18 mouse cellular contexts compared by ENCODE assay signal in genomic region chr2:181276766-181277165, GRCm38 (mm10). TPM values are rescaled to one million over a fixed set of nuclear protein-coding genes. Genes with fewer than 3 reads are reported as not detected.
A peak's percentile ranks its signal among the peaks of the same experiment; 100 is the strongest.
DNase-seq lines count a peak whose midpoint lies in the region; ATAC-seq and TF ChIP-seq lines count a peak whose summit lies in the region.
"Had no signal": no experiment of that assay in that cellular context is flagged by ENCODE, and none has a peak within 500 bp of the region (broad histone marks: within the 10 kb centered on the region; RNA-seq: fewer than 3 reads in every experiment).

No protein-coding gene starts in this region.

- peak; percentile 19; the same call in 1 of the 2 replicates for ATAC-seq in lung, embryonic 15.5 days (ENCODE audit: borderline replicate concordance, extremely low read depth, low FRiP score, low TSS enrichment)
- ATAC-seq in stomach, postnatal 0 days (ENCODE audit: low FRiP score, low TSS enrichment), result no peak
- ATAC-seq: forebrain, embryonic 13.5 days; intestine, postnatal 0 days; Patski had no signal

- peak overlapping the region; percentile 42; the same call in 1 of the 2 replicates for H3K27ac ChIP-seq in brown adipose tissue, adult 24 weeks (replicated peaks; ENCODE audit: low read depth, low read length)
- no peak overlapping the region for H3K27ac ChIP-seq in lung, embryonic 15.5 days
- no peak overlapping the region for H3K27ac ChIP-seq in stomach, postnatal 0 days (replicated peaks)
- no peak overlapping the region for H3K27ac ChIP-seq in limb, embryonic 10.5 days
- H3K27ac ChIP-seq: embryonic facial prominence, embryonic 12.5 days; forebrain, embryonic 13.5 days had no signal

- intact Hi-C loops in heart, postnatal 25 days (cut with DNase I), result no loop called here

- peaks cover 43% of the 10 kb centered on the region for H3K36me3 ChIP-seq in lung, embryonic 15.5 days
- peaks cover 10% of the 10 kb centered on the region; the same call in 1 of the 2 replicates for H3K36me3 ChIP-seq in stomach, postnatal 0 days (ENCODE audit: control insufficient read depth, insufficient read depth, low read length)
- H3K36me3 ChIP-seq in limb, embryonic 10.5 days, result peaks cover 89% of the 10 kb centered on the region

- no peak overlapping the region for H3K4me2 ChIP-seq in lung, embryonic 15.5 days
- H3K4me2 ChIP-seq in stomach, postnatal 0 days (replicated peaks; ENCODE audit: low read depth), result no peak overlapping the region
- H3K4me2 ChIP-seq: embryonic facial prominence, embryonic 12.5 days; forebrain, embryonic 13.5 days had no signal

- TF ChIP-seq EP300 in stomach, postnatal 0 days (optimal IDR thresholded peaks at IDR 0.05), result no peak

- H3K4me3 ChIP-seq in brown adipose tissue, adult 24 weeks (ENCODE audit: insufficient read depth, low read depth, low read length), result no peak overlapping the region
- no peak overlapping the region for H3K4me3 ChIP-seq in lung, embryonic 15.5 days
- no peak overlapping the region for H3K4me3 ChIP-seq in stomach, postnatal 0 days (ENCODE audit: low read depth, low read length)
- no peak overlapping the region for H3K4me3 ChIP-seq in limb, embryonic 10.5 days
- H3K4me3 ChIP-seq: embryonic facial prominence, embryonic 12.5 days; forebrain, embryonic 13.5 days had no signal

- no peaks in the 10 kb centered on the region for H3K9me3 ChIP-seq in lung, embryonic 15.5 days
- H3K9me3 ChIP-seq in stomach, postnatal 0 days (ENCODE audit: control insufficient read depth, low read length), result no peaks in the 10 kb centered on the region
- no peaks in the 10 kb centered on the region for H3K9me3 ChIP-seq in limb, embryonic 10.5 days (replicated peaks)
- H3K9me3 ChIP-seq: embryonic facial prominence, embryonic 12.5 days; forebrain, embryonic 13.5 days had no signal

- no peak overlapping the region for H3K9ac ChIP-seq in lung, embryonic 15.5 days
- no peak overlapping the region for H3K9ac ChIP-seq in stomach, postnatal 0 days (ENCODE audit: low read length)
- H3K9ac ChIP-seq: embryonic facial prominence, embryonic 12.5 days; forebrain, embryonic 13.5 days had no signal

- H3K27me3 ChIP-seq in lung, embryonic 15.5 days, result no peaks in the 10 kb centered on the region
- no peaks in the 10 kb centered on the region for H3K27me3 ChIP-seq in stomach, postnatal 0 days (ENCODE audit: control insufficient read depth, insufficient read depth, low read length)
- H3K27me3 ChIP-seq in limb, embryonic 10.5 days (ENCODE audit: low read depth, poor library complexity, severe bottlenecking), result no peaks in the 10 kb centered on the region
- H3K27me3 ChIP-seq: embryonic facial prominence, embryonic 12.5 days; forebrain, embryonic 13.5 days; Patski had no signal

- peak; percentile 96 for DNase-seq in heart, adult 11 months
- no peak for DNase-seq in heart, postnatal 25 days (ENCODE audit: low spot score)
- peak; percentile 10 for DNase-seq in 416B (ENCODE audit: low read depth)
- DNase-seq in stomach, postnatal 0 days (ENCODE audit: low spot score), result no peak
- no peak for DNase-seq in limb, embryonic 10.5 days (ENCODE audit: low spot score)
- no peak for DNase-seq in retina, embryonic 14.5 days (ENCODE audit: low spot score)
- DNase-seq: cerebellum, adult 9-11 months; gastrocnemius, postnatal 14 days; thymus, postnatal 36 days had no signal

- TF ChIP-seq CTCF in stomach, postnatal 0 days (IDR thresholded peaks at IDR 0.05; ENCODE audit: low read depth), result no peak

- peaks cover 3% of the 10 kb centered on the region; the same call in 1 of the 2 replicates for H3K4me1 ChIP-seq in brown adipose tissue, adult 24 weeks (ENCODE audit: control insufficient read depth, insufficient read depth, insufficient read length, low read length)
- no peaks in the 10 kb centered on the region for H3K4me1 ChIP-seq in lung, embryonic 15.5 days
- no peaks in the 10 kb centered on the region for H3K4me1 ChIP-seq in stomach, postnatal 0 days (replicated peaks; ENCODE audit: control insufficient read depth, insufficient read depth)
- no peaks in the 10 kb centered on the region for H3K4me1 ChIP-seq in limb, embryonic 10.5 days
- H3K4me1 ChIP-seq: embryonic facial prominence, embryonic 12.5 days; forebrain, embryonic 13.5 days had no signal

- 44% methylated on average over 1 of the region's 1 CpGs for WGBS in lung, embryonic 15.5 days
- WGBS in stomach, postnatal 0 days, result 71% methylated on average over 1 of the region's 1 CpGs
- 87% methylated on average over 1 of the region's 1 CpGs for WGBS in limb, embryonic 10.5 days

RNA-seq across cellular contexts. Expression of gene Gmeb2, which starts 11.1 kb away (rescaled TPM):
- 10 to 100 TPM in 1 of 2 experiments, 1 to 10 TPM in 1; 8.5 to 10.5 TPM for total RNA-seq in heart, postnatal 25 days (2021)
- 3.8 and 4.7 TPM in 2 replicates for polyA plus RNA-seq in brown adipose tissue, adult 24 weeks (2012; ENCODE audit: insufficient read depth, insufficient read length, missing spikeins)
- 14.9 and 15.7 TPM in 2 replicates for polyA plus RNA-seq in lung, embryonic 15.5 days (2015; fragmentation: Nextera tagmentation; extraction: Ambion mirVana)
- 4.9 and 5.5 TPM in 2 replicates for polyA plus RNA-seq in stomach, postnatal 0 days (2015; fragmentation: Nextera tagmentation; extraction: Ambion mirVana)
- polyA plus RNA-seq in limb, embryonic 10.5 days (2016; fragmentation: Nextera tagmentation; extraction: Ambion mirVana), result 20.3 and 23.0 TPM in 2 replicates

RNA-seq across cellular contexts. Expression of gene Helz2, which starts 34.9 kb away (rescaled TPM):
- total RNA-seq in heart, postnatal 25 days (2021), result 1 to 10 TPM; 8.4 to 9.5 TPM
- polyA plus RNA-seq in brown adipose tissue, adult 24 weeks (2012; ENCODE audit: insufficient read depth, insufficient read length, missing spikeins), result 4.0 and 5.4 TPM in 2 replicates
- polyA plus RNA-seq in lung, embryonic 15.5 days (2015; fragmentation: Nextera tagmentation; extraction: Ambion mirVana), result 2.6 and 3.1 TPM in 2 replicates
- polyA plus RNA-seq in stomach, postnatal 0 days (2015; fragmentation: Nextera tagmentation; extraction: Ambion mirVana), result 1.6 and 1.7 TPM in 2 replicates
- polyA plus RNA-seq in limb, embryonic 10.5 days (2016; fragmentation: Nextera tagmentation; extraction: Ambion mirVana), result 0.87 and 1.2 TPM in 2 replicates

RNA-seq across cellular contexts. Expression of gene Stmn3, which starts 37.5 kb away (rescaled TPM):
- under 1 TPM; 0.45 to 0.52 TPM for total RNA-seq in heart, postnatal 25 days (2021)
- polyA plus RNA-seq in brown adipose tissue, adult 24 weeks (2012; ENCODE audit: insufficient read depth, insufficient read length, missing spikeins), result not detected in 2 replicates
- 3.0 and 7.7 TPM in 2 replicates for polyA plus RNA-seq in lung, embryonic 15.5 days (2015; fragmentation: Nextera tagmentation; extraction: Ambion mirVana)
- polyA plus RNA-seq in stomach, postnatal 0 days (2015; fragmentation: Nextera tagmentation; extraction: Ambion mirVana), result 26.3 and 28.9 TPM in 2 replicates
- 0.21 and 0.41 TPM in 2 replicates for polyA plus RNA-seq in limb, embryonic 10.5 days (2016; fragmentation: Nextera tagmentation; extraction: Ambion mirVana)
- total RNA-seq: hematopoietic stem cell, adult 5-6 weeks; neutrophil, adult 5-6 weeks had no signal
- polyA plus RNA-seq: Patski had no signal

RNA-seq across cellular contexts. Expression of gene Rtel1, which starts 42.8 kb away (rescaled TPM):
- total RNA-seq in heart, postnatal 25 days (2021), result 10 to 100 TPM; 13.2 to 13.4 TPM
- 7.2 and 15.6 TPM in 2 replicates for polyA plus RNA-seq in brown adipose tissue, adult 24 weeks (2012; ENCODE audit: insufficient read depth, insufficient read length, missing spikeins)
- 51.2 and 52.7 TPM in 2 replicates for polyA plus RNA-seq in lung, embryonic 15.5 days (2015; fragmentation: Nextera tagmentation; extraction: Ambion mirVana)
- 9.0 and 9.3 TPM in 2 replicates for polyA plus RNA-seq in stomach, postnatal 0 days (2015; fragmentation: Nextera tagmentation; extraction: Ambion mirVana)
- polyA plus RNA-seq in limb, embryonic 10.5 days (2016; fragmentation: Nextera tagmentation; extraction: Ambion mirVana), result 79.8 and 80.8 TPM in 2 replicates

RNA-seq across cellular contexts. Expression of gene Fndc11, which starts 57.0 kb away (rescaled TPM):
- not detected for total RNA-seq in heart, postnatal 25 days (2021)
- polyA plus RNA-seq in brown adipose tissue, adult 24 weeks (2012; ENCODE audit: insufficient read depth, insufficient read length, missing spikeins), result not detected in 2 replicates
- polyA plus RNA-seq in lung, embryonic 15.5 days (2015; fragmentation: Nextera tagmentation; extraction: Ambion mirVana), result 0.25 and 0.32 TPM in 2 replicates
- 0.36 and 0.45 TPM in 2 replicates for polyA plus RNA-seq in stomach, postnatal 0 days (2015; fragmentation: Nextera tagmentation; extraction: Ambion mirVana)
- polyA plus RNA-seq in limb, embryonic 10.5 days (2016; fragmentation: Nextera tagmentation; extraction: Ambion mirVana), result 0.34 and 0.73 TPM in 2 replicates
- total RNA-seq: gastrocnemius, postnatal 14 days; hematopoietic stem cell, adult 5-6 weeks; left cerebral cortex, adult 18-20 months had no signal
- polyA plus RNA-seq: intestine, postnatal 0 days; Patski had no signal

Comparison
In these comparisons a context has a peak if more than half of its experiments do, and no peak if none do; other contexts are left out.
1. DNase-seq: peak in heart, adult 11 months (single experiment) and 416B (single experiment); none in heart, postnatal 25 days (single experiment), stomach, postnatal 0 days (single experiment), limb, embryonic 10.5 days (single experiment) and retina, embryonic 14.5 days (single experiment).